Mouse (Mus musculus): Measurements from ENCODE around the gene Olfm1. TPM values are rescaled to one million over a fixed set of nuclear protein-coding genes. Genes with fewer than 3 reads are reported as not detected.

Olfm1 gene
- polyA plus RNA-seq, 1 experiment from 2014 or later = 34.5 TPM

- ATAC-seq (ENCODE audit: insufficient number of reproducible peaks, low FRiP score, low TSS enrichment, low read depth) = no peak
- Histone ChIP-seq H3K27me3 (no peaks in the 10 kb centered on the region), H3K4me1 (no peaks in the 10 kb centered on the region), H3K27ac (replicated peaks) (no peak overlapping the region), H3K4me2 (replicated peaks) (no peak overlapping the region), H3K9ac (no peak overlapping the region), H3K9me3 (replicated peaks) (no peaks in the 10 kb centered on the region), H3K4me3 (replicated peaks) (no peak overlapping the region), H3K36me3 (peaks cover 7% of the 10 kb centered on the region)
- 74% methylated on average over 4 of the region's 4 CpGs for WGBS
Observed at GRCm38 (mm10) chr2:28235129-28235528, 42.3 kb downstream of the Olfm1 start.

- ATAC-seq (ENCODE audit: insufficient number of reproducible peaks, low FRiP score, low TSS enrichment, low read depth) = peak; percentile 65; the same call in 1 of the 2 replicates
- H3K27me3 ChIP-seq = no peaks in the 10 kb centered on the region
Observed at GRCm38 (mm10) chr2:28236447-28236846, 43.7 kb downstream of the Olfm1 start.

DNA sequence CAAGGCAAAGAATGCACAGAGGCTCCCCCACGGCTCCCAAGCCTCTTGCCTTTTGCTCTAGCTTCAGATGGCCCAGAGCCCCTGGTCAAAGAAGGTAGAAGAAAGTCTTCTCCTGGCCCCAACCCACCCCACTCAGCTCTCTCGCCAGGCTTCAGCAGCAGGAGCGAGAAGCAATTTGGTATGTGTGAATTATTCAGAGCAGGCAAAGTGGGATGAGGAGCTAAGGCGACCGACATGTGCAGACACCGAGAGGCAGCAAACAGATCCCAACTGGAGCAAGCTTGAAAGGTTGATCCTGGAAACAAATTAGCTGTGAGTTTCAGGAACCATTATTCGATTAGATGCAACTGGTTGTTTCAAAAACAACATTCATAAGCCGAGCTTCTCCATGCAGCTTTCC, 46.8 kb downstream of the Olfm1 start:
- ATAC-seq (ENCODE audit: insufficient number of reproducible peaks, low FRiP score, low TSS enrichment, low read depth) = no peak
- no peaks in the 10 kb centered on the region for H3K9me3 ChIP-seq (replicated peaks)
- H3K9ac ChIP-seq = no peak overlapping the region
- H3K27ac ChIP-seq (replicated peaks) = no peak overlapping the region
- peaks cover 9% of the 10 kb centered on the region for H3K4me1 ChIP-seq
- H3K27me3 ChIP-seq = no peaks in the 10 kb centered on the region
- H3K36me3 ChIP-seq = no peaks in the 10 kb centered on the region
- 66% methylated on average over 8 of the region's 8 CpGs for WGBS
- H3K4me3 ChIP-seq (replicated peaks) = no peak overlapping the region
- H3K4me2 ChIP-seq (replicated peaks) = no peak overlapping the region

More at GRCm38 (mm10) chr2:28236447-28236846, 43.7 kb downstream of the Olfm1 start:
- no peaks in the 10 kb centered on the region for H3K4me1 ChIP-seq
- no peak overlapping the region for H3K9ac ChIP-seq
- H3K4me3 ChIP-seq (replicated peaks) = no peak overlapping the region
- H3K27ac ChIP-seq (replicated peaks) = no peak overlapping the region
- WGBS = 66% methylated on average over 6 of the region's 6 CpGs
- no peaks in the 10 kb centered on the region for H3K36me3 ChIP-seq
- H3K4me2 ChIP-seq (replicated peaks) = no peak overlapping the region
- no peaks in the 10 kb centered on the region for H3K9me3 ChIP-seq (replicated peaks)

GRCm38 (mm10) chr2:28240920-28241319, 48.1 kb downstream of the Olfm1 start:
- H3K36me3 ChIP-seq = no peaks in the 10 kb centered on the region
- H3K9ac ChIP-seq = no peak overlapping the region
- no peak overlapping the region for H3K4me3 ChIP-seq (replicated peaks)
- no peaks in the 10 kb centered on the region for H3K9me3 ChIP-seq (replicated peaks)
- H3K27me3 ChIP-seq = no peaks in the 10 kb centered on the region
- no peak overlapping the region for H3K4me2 ChIP-seq (replicated peaks)
- no peak for ATAC-seq (ENCODE audit: insufficient number of reproducible peaks, low FRiP score, low TSS enrichment, low read depth)
- 87% methylated on average over 3 of the region's 3 CpGs for WGBS
- H3K27ac ChIP-seq (replicated peaks) = no peak overlapping the region
- H3K4me1 ChIP-seq = peaks cover 12% of the 10 kb centered on the region

DNA sequence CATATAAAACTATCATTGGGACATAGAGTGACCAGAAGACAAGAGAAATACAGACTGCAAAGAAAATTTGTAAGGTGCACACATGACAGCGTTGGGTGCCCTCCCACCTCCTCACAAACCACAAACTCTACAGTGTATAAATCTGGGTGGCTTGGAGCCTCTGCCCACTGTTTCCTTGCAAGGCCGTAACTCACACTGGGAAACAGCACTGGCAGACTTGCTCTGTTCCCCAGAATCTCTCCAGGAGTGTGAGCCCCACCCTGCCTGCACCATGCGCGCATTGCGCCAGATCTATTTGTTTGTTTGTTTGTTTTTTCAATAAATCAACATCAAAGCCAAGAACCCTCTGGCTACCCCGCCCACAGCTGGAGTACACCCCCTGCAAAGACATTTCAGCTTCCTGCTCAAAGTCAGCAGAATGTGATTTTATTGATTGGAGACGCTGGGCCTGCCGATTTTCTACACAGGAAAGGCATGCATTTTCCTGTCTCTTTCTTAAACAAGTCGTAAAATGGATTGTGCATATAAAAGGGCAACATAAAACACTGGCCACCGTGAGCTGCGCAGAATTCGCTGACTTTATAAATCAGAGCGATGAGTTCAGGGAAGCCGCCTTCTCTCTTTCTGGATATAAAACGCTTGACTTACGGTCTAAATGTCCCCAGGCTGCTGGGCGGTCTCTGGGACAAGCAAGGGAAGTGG, 48.9 kb downstream of the Olfm1 start:
- Histone ChIP-seq H3K36me3 (no peaks in the 10 kb centered on the region), H3K27ac (replicated peaks) (no peak overlapping the region), H3K4me3 (replicated peaks) (no peak overlapping the region), H3K4me2 (replicated peaks) (no peak overlapping the region), H3K9ac (no peak overlapping the region), H3K27me3 (no peaks in the 10 kb centered on the region), H3K4me1 (peaks cover 12% of the 10 kb centered on the region), H3K9me3 (replicated peaks) (no peaks in the 10 kb centered on the region)
- no peak for ATAC-seq (ENCODE audit: insufficient number of reproducible peaks, low FRiP score, low TSS enrichment, low read depth)
- 58% methylated on average over 17 of the region's 17 CpGs for WGBS

GRCm38 (mm10) chr2:28242222-28242543, 49.4 kb downstream of the Olfm1 start:
- ATAC-seq (ENCODE audit: insufficient number of reproducible peaks, low FRiP score, low TSS enrichment, low read depth) = no peak
- Histone ChIP-seq H3K9ac (no peak overlapping the region), H3K36me3 (no peaks in the 10 kb centered on the region), H3K9me3 (replicated peaks) (no peaks in the 10 kb centered on the region), H3K27ac (replicated peaks) (no peak overlapping the region), H3K27me3 (no peaks in the 10 kb centered on the region), H3K4me1 (peaks cover 12% of the 10 kb centered on the region), H3K4me2 (replicated peaks) (no peak overlapping the region), H3K4me3 (replicated peaks) (no peak overlapping the region)
- WGBS = 36% methylated on average over 5 of the region's 5 CpGs

DNA sequence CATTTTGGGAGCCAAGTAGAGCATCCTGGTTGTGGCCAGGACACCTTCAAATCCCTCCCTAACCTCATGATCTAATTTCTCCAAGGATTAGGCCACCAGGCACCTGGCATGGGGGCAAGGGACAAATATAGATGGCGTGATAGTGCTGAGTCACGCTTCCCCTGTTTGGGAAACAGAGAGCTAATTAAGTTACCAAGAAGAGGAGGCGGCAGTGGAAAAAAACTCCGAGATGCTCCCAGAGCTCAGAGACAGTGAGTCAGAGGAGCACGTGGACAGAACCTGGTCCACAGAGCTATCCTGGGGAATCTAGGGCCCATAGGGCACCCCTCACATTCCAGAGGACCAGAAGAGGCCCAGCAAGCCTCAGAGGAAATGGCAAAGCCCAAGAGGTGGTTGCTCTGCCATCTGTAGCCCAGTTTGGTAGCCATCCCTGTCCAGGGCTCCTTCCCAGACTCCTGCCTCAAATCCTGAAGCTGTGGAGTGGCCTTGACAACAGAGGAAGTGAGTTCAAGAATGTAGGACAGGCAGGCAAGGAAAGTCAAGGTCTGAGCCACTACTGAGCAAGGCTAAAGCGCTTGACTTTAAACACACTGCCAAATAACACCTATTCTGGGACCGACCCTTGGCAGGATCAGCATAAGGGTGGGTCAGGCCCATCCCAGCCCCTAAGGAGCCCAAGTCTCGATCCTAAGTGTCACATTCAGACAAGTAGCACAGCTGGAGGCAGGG, 52.0 kb downstream of the Olfm1 start:
- H3K4me3 ChIP-seq (replicated peaks) = no peak overlapping the region
- H3K4me2 ChIP-seq (replicated peaks) = no peak overlapping the region
- 52% methylated on average over 8 of the region's 8 CpGs for WGBS
- no peaks in the 10 kb centered on the region for H3K9me3 ChIP-seq (replicated peaks)
- no peaks in the 10 kb centered on the region for H3K27me3 ChIP-seq
- peaks cover 12% of the 10 kb centered on the region for H3K4me1 ChIP-seq
- ATAC-seq (ENCODE audit: insufficient number of reproducible peaks, low FRiP score, low TSS enrichment, low read depth) = no peak
- H3K27ac ChIP-seq (replicated peaks) = no peak overlapping the region
- H3K9ac ChIP-seq = no peak overlapping the region
- H3K36me3 ChIP-seq = no peaks in the 10 kb centered on the region

GRCm38 (mm10) chr2:28246110-28246653, 53.4 kb downstream of the Olfm1 start:
- Histone ChIP-seq H3K27me3 (no peaks in the 10 kb centered on the region), H3K9ac (no peak overlapping the region), H3K4me1 (peaks cover 12% of the 10 kb centered on the region), H3K4me3 (replicated peaks) (no peak overlapping the region), H3K4me2 (replicated peaks) (no peak overlapping the region), H3K9me3 (replicated peaks) (no peaks in the 10 kb centered on the region), H3K27ac (replicated peaks) (no peak overlapping the region), H3K36me3 (no peaks in the 10 kb centered on the region)
- WGBS = 78% methylated on average over 5 of the region's 5 CpGs
- no peak for ATAC-seq (ENCODE audit: insufficient number of reproducible peaks, low FRiP score, low TSS enrichment, low read depth)

DNA sequence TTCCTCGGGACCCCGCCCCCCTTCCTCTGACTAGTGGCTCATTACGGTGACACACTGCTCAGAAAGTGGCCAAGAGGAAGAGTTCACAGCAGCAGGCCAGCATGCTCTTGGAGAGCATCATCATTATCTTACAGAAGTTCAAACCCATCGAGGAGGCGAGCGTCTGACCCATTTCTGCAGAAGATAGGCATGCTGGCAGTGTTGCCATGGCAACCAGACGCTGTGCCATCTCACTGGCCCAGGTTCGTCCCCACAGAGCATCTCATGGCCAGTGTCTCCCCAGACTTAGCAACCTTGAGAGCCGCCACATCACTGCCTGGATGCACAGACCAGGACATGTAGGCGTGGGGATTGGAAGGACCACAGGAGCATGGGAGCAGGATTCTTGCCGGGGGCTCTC, 54.3 kb downstream of the Olfm1 start:
- H3K4me3 ChIP-seq (replicated peaks) = no peak overlapping the region
- no peaks in the 10 kb centered on the region for H3K27me3 ChIP-seq
- H3K9ac ChIP-seq = no peak overlapping the region
- peaks cover 7% of the 10 kb centered on the region for H3K4me1 ChIP-seq
- H3K27ac ChIP-seq (replicated peaks) = no peak overlapping the region
- no peaks in the 10 kb centered on the region for H3K36me3 ChIP-seq
- H3K4me2 ChIP-seq (replicated peaks) = no peak overlapping the region
- no peaks in the 10 kb centered on the region for H3K9me3 ChIP-seq (replicated peaks)
- WGBS = 83% methylated on average over 11 of the region's 11 CpGs
- ATAC-seq (ENCODE audit: insufficient number of reproducible peaks, low FRiP score, low TSS enrichment, low read depth) = no peak

- no peak overlapping the region for H3K4me3 ChIP-seq (replicated peaks)
- no peak overlapping the region for H3K27ac ChIP-seq (replicated peaks)
- H3K36me3 ChIP-seq = no peaks in the 10 kb centered on the region
- H3K9me3 ChIP-seq (replicated peaks) = no peaks in the 10 kb centered on the region
- WGBS = 77% methylated on average over 4 of the region's 4 CpGs
- no peak overlapping the region for H3K9ac ChIP-seq
- no peak overlapping the region for H3K4me2 ChIP-seq (replicated peaks)
- 0 out of 2 replicates have a peak, but pooled peaks cover 4% of the 10 kb centered on the region for H3K4me1 ChIP-seq
- H3K27me3 ChIP-seq = no peaks in the 10 kb centered on the region; the same call in 1 of the 2 replicates
- ATAC-seq (ENCODE audit: insufficient number of reproducible peaks, low FRiP score, low TSS enrichment, low read depth) = no peak
Observed at GRCm38 (mm10) chr2:28252554-28252953, 59.8 kb downstream of the Olfm1 start.

GRCm38 (mm10) chr2:28256029-28256428, 63.2 kb downstream of the Olfm1 start:
- Histone ChIP-seq H3K36me3 (no peaks in the 10 kb centered on the region), H3K27ac (replicated peaks) (no peak overlapping the region), H3K4me2 (replicated peaks) (no peak overlapping the region), H3K9me3 (replicated peaks) (no peaks in the 10 kb centered on the region), H3K9ac (no peak overlapping the region), H3K4me1 (0 out of 2 replicates have a peak, but pooled peaks cover 4% of the 10 kb centered on the region), H3K27me3 (no peaks in the 10 kb centered on the region; the same call in 1 of the 2 replicates), H3K4me3 (replicated peaks) (no peak overlapping the region)
- no peak for ATAC-seq (ENCODE audit: insufficient number of reproducible peaks, low FRiP score, low TSS enrichment, low read depth)
- WGBS = 83% methylated on average over 7 of the region's 7 CpGs

Measured in embryonic facial prominence, embryonic 15.5 days (tissue).